Mouse (Mus musculus): ENCODE data around the gene Capn5.
A peak's percentile ranks its signal among the peaks of the same experiment; 100 is the strongest.
"Not testable (repeated sequence)": the region's sequence is repeated elsewhere in the genome, so short reads cannot be mapped to it uniquely, and the experiment has no call there.

Capn5 gene

GRCm38 (mm10) chr7:98177929-98178559 is at the start of gene Capn5:
Capn5 (minus strand) TSS chr7:98178274.
- peak; percentile 32 for DNase-seq (ENCODE audit: low spot score)

- no peak for DNase-seq (ENCODE audit: low spot score)
Observed at GRCm38 (mm10) chr7:98223796-98224195, 45.7 kb upstream of the Capn5 start.

- no peak for DNase-seq (ENCODE audit: low spot score)
Observed at GRCm38 (mm10) chr7:98216713-98217112, 38.6 kb upstream of the Capn5 start.

DNA sequence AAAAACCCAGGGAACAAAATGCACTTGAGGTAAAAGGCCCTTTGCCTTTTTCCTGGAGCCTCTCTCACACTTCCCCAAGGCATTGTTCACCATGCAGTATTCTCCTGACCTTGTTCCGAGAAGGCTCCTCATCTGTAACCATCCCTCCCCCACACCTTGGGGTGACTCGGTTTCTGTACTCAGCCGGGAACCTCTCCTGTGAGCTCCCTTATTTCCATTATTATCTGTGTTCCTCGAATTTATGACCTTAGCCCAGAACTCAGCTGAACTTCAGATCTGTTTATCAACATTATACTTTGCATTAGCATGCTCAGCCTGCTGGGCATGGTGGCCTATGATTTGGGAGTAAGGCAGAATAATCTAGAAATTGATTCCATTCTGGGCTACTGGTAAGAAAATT is 24.9 kb upstream of the Capn5 start:
- DNase-seq (ENCODE audit: low spot score) = no peak

- DNase-seq (ENCODE audit: low spot score) = no peak
Observed at GRCm38 (mm10) chr7:98201493-98202028, 23.5 kb upstream of the Capn5 start.

- DNase-seq (ENCODE audit: low spot score) = no peak
Observed at GRCm38 (mm10) chr7:98200396-98200795, 22.3 kb upstream of the Capn5 start.

DNA sequence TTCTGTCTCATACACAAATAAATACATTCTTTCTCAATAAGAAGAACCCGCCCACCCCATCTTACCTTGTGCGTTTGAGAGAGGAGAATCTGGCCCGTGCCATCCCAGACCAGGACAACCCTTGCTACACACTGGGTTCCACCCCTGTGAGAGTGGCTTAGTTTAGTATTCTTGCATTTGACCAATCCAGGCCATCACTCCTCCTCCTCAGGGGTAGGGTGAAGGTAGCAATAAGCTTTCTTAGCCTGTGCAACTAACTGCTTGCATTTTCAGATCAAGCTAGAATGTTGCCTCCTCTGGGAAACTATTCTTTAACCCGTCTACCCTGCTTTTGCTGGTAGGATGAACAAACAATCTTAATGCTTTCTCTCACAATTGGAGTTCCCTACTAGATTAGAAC is 21.3 kb upstream of the Capn5 start, which contains the start of gene B3gnt6:
Gene B3gnt6, minus strand, starts transcription at position 101 of the 400 bp plus-strand sequence.
- DNase-seq (ENCODE audit: low spot score) = no peak

GRCm38 (mm10) chr7:98195151-98195801 is 17.2 kb upstream of the Capn5 start:
- no peak for DNase-seq (ENCODE audit: low spot score)

DNA sequence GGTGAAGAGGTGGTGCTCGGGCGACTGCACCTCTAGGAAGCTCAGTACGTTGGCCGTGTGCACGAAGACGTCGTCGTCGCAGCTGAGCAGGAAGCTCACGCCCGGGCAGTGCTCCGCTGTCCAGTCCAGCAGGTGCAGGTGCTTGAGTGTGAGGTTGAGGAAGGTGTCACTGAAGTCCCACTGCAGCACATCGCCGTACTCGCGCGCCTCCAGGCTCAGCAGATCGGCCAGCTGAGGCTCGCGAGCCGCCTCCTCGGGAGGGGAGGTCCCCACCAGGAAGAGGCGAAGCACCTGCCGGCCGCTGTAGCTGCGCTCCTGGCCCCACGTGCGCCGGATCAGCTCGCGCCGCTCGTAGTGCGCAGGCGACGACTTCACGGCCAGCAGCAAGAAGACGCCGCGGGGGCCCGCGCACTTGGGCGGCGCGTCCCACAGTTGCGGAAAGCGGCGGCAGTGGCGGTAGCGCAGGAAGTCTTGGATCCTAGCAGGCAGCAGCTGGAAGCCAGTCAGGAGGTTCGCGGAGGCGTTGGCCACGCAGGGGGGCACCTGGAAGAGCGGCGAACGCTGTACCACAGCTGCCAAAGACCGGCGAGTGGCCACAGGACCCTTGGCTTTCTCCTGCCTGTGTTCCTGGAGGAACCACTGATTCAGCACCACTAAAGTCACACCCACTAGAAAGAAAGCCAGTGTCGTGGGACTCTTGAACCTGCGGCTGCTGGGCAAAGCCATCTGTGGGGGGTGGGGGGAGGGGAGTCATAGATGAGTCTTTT is 16.1 kb upstream of the Capn5 start:
- DNase-seq (ENCODE audit: low spot score) = no peak

- DNase-seq (ENCODE audit: low spot score) = no peak
Observed at GRCm38 (mm10) chr7:98193515-98194025, 15.5 kb upstream of the Capn5 start.

DNA sequence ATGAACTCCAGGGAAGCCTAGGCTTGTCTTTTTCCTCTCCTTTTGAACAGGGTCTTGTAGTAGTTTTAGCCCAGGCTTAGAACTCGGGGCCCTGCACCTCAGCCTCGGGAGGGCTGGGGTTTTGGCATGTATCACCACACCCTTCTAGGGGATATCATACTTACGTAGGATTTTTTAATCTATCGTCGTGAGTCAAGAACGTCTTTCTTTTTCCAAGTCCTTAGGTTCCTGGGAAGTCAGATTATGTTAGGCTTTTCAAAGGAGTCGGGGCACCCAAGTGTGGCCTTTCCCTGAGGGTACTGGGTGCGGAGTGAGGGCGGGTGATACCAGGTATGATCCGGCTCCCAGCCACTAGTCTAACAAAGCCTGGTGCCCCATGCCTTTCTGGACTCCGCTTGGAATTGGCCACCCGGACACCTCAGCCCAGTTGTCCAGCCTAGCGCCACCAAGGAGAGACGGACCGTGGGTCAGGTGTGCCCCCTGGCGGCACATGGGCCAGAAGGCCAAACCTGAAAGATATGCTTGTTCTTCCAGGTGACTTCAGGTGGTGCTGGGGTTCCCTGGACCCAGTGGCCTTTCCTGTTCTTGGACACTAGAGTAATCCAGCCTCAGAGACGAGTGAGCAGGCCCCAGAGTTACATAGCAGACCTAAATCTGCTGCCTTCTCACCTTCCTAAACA is 13.6 kb upstream of the Capn5 start:
- DNase-seq (ENCODE audit: low spot score) = no peak

DNA sequence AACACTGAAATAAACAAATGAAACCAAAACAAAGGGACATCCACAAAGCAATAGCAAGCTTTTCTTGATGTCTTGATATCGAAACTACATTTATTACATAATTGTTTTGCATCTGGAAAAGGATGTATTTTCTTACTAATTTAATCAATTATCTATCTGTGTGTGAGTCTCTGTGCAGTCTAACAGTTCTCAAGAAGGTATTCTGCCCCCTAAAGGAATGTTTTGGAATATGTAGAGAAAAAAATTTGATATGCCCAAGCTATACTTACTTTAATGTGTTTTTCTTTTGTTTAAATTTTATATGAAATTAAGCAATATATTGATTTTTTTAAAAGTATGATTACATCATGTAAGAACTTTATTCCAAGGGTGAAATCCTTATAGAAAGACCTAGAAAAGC is 12.5 kb upstream of the Capn5 start:
- DNase-seq (ENCODE audit: low spot score) = no peak

- DNase-seq (ENCODE audit: low spot score) = no peak
Observed at GRCm38 (mm10) chr7:98189745-98190144, 11.7 kb upstream of the Capn5 start.

DNA sequence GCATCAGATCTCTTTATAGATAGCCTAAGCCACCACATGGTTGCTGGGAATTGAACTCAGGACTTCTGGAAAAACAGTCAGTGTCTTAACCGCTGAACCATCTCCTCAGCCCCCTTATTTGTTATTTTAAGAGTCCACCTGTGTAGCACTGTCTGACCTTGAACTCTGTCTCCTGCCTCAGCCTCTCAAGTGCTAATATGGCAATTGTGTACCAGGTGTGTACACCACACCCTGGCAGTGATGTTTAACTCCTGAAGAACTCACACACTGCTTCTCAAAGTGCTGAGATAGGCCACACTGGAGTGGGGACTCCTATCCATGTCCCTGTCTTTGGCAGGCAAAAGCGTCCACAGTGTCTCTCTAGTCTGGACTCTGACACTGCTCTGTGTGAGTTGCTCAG is 10.6 kb upstream of the Capn5 start:
- no peak for DNase-seq (ENCODE audit: low spot score)

DNA sequence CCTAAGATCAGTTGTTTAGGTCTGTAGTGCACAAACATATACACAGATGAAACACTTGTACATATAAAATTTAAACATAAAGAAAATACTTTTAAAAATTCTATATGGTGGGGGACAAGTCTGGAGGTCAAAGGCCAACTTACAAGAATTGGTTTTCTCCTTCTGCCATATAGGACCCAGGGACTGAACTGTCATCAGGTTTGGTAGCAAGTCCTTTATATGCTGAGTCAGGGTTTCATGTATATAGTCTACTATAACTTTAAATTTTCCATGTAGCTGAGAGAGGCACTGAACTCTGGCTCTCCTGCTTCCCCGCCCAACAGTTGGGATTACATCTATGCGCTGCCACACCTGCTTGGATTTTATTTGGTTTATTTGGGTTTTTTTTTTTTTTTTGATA is 10.2 kb upstream of the Capn5 start:
- DNase-seq (ENCODE audit: low spot score) = no peak

DNA sequence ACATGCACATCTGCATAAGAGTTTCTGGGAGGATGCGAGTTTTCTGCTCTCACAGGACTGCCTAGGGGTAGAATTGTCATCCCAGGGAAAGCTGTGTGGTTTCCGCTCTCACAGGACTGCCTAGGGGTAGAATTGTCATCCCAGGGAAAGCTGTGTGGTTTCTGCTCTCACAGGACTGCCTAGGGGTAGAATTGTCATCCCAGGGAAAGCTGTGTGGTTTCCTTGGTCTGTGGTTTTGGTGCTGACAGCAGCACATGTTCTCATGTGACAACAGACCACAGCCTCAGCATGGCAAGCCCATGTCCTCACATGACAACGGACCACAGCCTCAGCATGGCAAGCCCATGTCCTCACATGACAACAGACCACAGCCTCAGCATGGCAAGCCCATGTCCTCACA is 9.3 kb upstream of the Capn5 start:
- DNase-seq (ENCODE audit: low spot score) = not testable (repeated sequence)

DNA sequence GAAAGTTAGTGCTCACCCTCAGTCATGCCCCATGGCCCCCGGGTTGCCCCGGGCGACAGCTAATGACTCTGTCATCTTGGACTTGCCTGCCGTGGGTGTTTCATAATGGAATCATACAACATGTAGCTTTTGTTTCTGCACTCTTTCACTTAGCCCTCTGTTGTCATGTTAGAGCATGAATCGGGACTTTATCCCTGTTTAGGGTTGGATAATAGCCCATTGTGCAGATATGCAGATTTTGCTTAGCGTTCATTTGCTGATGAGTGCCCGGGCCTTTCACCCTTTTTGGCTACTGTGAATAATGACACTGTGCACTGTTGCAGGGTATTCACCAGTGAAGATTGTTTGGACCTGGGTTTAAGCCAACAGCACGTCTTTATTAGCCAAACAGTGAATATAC is 8.6 kb upstream of the Capn5 start:
- peak; percentile 51 for DNase-seq (ENCODE audit: low spot score)

GRCm38 (mm10) chr7:98185326-98185725 is 7.3 kb upstream of the Capn5 start:
- no peak for DNase-seq (ENCODE audit: low spot score)

- no peak for DNase-seq (ENCODE audit: low spot score)
Observed at GRCm38 (mm10) chr7:98178560-98179231, 622 bp upstream of the Capn5 start.

DNA sequence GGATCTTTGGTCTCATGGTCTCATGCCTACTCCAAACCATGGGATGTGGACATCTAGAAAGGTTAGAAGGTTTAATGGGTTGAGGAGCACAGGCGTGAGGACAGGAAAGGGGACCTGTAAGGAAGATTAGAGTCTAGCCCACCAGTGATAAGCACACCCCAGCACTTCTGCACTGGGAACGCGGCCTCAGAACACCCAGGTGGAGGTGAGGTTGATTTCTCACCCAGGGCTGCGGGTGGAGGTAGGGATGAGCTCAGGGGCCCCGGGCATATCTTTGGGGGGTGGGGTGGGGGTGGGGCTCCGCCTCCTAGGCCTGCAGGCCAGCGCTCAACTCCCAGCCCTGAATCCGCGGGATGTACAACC is 527 bp downstream of the Capn5 start:
- DNase-seq (ENCODE audit: low spot score) = no peak

GRCm38 (mm10) chr7:98177071-98177485 is 996 bp downstream of the Capn5 start:
- no peak for DNase-seq (ENCODE audit: low spot score)

Data from left cerebral cortex, adult 11 months (tissue).